Mouse (Mus musculus): ENCODE measurements around the gene Dcxr. TPM values are rescaled to one million over a fixed set of nuclear protein-coding genes. Genes with fewer than 3 reads are reported as not detected.

Dcxr gene
- polyA plus RNA-seq, 1 experiment from 2014 or later: 23.2 TPM

DNA sequence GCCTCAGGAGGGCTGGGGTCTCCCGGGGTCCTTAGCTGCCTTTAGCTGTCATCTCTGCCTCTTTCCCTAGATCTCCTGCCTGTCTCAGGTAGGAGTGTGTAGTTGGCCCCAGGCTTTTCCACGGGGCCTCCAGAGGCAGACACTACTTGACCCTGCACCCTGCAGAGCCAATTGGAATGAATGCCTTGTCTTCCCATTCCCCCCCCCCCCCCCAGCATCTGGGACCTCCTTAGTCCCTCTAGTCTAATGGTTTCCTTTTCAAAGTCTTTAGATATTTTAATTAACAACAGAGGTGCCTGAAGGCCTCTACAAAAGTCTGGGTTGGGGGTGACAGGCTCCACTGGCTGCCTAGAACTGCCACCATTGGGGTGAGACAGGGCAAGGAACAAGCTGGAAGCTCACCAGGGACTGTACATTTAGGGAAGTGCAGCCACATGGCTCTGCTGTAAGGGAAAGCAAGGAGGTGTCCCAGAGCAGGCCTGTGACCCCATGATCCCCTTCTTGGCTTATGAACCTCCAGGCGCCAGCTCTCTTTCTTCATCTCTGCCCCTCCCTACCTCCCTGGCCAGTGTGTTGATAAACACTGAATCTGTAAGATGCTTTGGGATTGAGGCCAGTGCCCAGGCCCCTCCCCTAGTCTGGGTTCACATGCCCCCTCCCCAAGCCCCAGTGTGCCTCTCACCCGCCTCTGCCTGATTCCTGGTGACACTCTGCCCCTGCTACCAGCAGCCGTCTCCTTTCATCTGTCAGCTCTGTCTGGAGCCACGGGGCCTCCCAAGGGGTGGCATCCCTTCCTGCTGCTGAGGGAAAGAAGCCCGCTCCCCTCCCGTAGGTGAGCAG, 22.4 kb downstream of the Dcxr start:
- no peaks in the 10 kb centered on the region for H3K9me3 ChIP-seq (ENCODE audit: control insufficient read depth, low read length)
- H3K4me3 ChIP-seq (ENCODE audit: low read length): no peak overlapping the region
- peak overlapping the region; percentile 34; the same call in 1 of the 2 replicates for H3K9ac ChIP-seq (ENCODE audit: low read depth, low read length)
- H3K4me1 ChIP-seq (ENCODE audit: control insufficient read depth, insufficient read depth, low read length): peaks cover 44% of the 10 kb centered on the region
- peaks cover 21% of the 10 kb centered on the region for H3K36me3 ChIP-seq (ENCODE audit: control insufficient read depth, insufficient read depth, low read length)
- 18% methylated on average over 8 of the region's 8 CpGs for WGBS
- ATAC-seq (ENCODE audit: low FRiP score, low TSS enrichment): peak; percentile 71
- no peaks in the 10 kb centered on the region for H3K27me3 ChIP-seq (ENCODE audit: control insufficient read depth, insufficient read depth, low read length)
- peak overlapping the region; percentile 65; the same call in 1 of the 2 replicates for H3K27ac ChIP-seq (ENCODE audit: low read depth, low read length)
- H3K4me2 ChIP-seq (replicated peaks; ENCODE audit: low read depth, low read length): no peak overlapping the region

DNA sequence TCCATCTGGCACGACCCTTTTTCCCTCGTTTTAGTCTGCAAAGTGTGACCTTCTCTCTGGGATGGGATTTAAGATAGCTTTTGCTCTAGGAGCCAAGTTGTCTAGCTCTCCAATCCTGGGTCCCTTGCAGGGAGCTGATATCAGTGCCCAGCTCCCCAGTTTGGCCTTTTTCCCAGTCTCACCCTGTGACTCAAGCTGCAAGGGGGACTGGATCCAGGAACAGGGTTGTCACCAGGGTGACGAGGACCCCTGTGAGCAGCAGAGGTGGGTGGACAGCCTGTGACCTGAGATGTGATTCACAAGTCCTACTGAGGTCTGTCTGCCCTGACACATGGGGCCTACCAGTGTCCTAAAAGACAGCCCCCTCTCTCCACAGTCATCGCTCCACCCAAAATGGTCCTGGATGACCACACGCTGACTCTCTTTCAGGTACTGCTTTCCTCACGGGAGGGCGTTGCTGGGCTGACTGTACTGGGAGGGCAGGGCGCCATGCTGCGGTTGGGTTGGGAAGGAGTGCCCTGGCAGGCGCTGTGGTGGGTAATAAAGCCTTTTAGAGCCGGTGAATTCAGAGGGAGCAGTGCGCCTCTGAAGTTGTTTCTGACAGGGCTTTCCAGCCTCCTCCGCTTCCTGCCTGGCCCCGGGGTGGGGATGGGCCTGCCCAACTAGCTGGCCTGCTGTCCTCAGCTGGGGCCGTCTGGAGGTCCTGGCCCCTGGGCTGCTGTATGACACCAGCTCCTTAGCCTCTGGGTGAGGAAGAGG, 23.2 kb downstream of the Dcxr start:
- Histone ChIP-seq H3K27ac (ENCODE audit: low read depth, low read length) (peak overlapping the region; percentile 56; the same call in 1 of the 2 replicates), H3K27me3 (ENCODE audit: control insufficient read depth, insufficient read depth, low read length) (no peaks in the 10 kb centered on the region), H3K9me3 (ENCODE audit: control insufficient read depth, low read length) (no peaks in the 10 kb centered on the region), H3K4me2 (replicated peaks; ENCODE audit: low read depth, low read length) (no peak overlapping the region), H3K36me3 (ENCODE audit: control insufficient read depth, insufficient read depth, low read length) (peaks cover 20% of the 10 kb centered on the region), H3K9ac (ENCODE audit: low read depth, low read length) (peak overlapping the region; percentile 34; the same call in 1 of the 2 replicates), H3K4me1 (ENCODE audit: control insufficient read depth, insufficient read depth, low read length) (peaks cover 44% of the 10 kb centered on the region), H3K4me3 (ENCODE audit: low read length) (no peak overlapping the region)
- ATAC-seq (ENCODE audit: low FRiP score, low TSS enrichment): no peak
- WGBS: 32% methylated on average over 15 of the region's 15 CpGs

DNA sequence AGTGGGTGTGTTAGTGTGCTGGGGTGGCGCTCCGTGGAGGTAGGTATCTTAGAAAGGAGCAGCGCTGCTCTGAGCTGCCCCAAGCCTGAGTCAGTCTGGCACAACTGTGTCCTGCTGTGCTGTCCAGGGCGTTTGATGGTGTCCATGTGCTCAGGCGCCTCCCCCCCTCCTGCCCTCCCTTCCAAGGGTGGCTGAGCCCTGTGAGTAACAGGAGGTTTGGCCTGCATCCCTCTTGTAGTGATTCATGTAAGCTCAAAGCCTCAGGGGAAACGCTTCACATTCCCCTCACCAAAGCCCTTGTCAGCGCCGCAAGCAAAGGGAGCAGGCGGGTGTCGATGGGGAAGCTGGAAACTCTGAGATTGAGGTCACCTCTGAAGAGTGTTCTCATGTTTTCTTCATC, 29.3 kb downstream of the Dcxr start:
- peak overlapping the region; percentile 62 for H3K27ac ChIP-seq (ENCODE audit: low read depth, low read length)
- peaks cover 24% of the 10 kb centered on the region for H3K36me3 ChIP-seq (ENCODE audit: control insufficient read depth, insufficient read depth, low read length)
- no peaks in the 10 kb centered on the region for H3K9me3 ChIP-seq (ENCODE audit: control insufficient read depth, low read length)
- 0 out of 2 replicates have a peak overlapping the region, but pooled peaks have one; percentile 25 for H3K9ac ChIP-seq (ENCODE audit: low read depth, low read length)
- no peaks in the 10 kb centered on the region for H3K27me3 ChIP-seq (ENCODE audit: control insufficient read depth, insufficient read depth, low read length)
- peak; percentile 18; the same call in 1 of the 2 replicates for ATAC-seq (ENCODE audit: low FRiP score, low TSS enrichment)
- WGBS: 28% methylated on average over 10 of the region's 10 CpGs
- H3K4me1 ChIP-seq (ENCODE audit: control insufficient read depth, insufficient read depth, low read length): peaks cover 40% of the 10 kb centered on the region
- no peak overlapping the region for H3K4me2 ChIP-seq (replicated peaks; ENCODE audit: low read depth, low read length)
- no peak overlapping the region for H3K4me3 ChIP-seq (ENCODE audit: low read length)

DNA sequence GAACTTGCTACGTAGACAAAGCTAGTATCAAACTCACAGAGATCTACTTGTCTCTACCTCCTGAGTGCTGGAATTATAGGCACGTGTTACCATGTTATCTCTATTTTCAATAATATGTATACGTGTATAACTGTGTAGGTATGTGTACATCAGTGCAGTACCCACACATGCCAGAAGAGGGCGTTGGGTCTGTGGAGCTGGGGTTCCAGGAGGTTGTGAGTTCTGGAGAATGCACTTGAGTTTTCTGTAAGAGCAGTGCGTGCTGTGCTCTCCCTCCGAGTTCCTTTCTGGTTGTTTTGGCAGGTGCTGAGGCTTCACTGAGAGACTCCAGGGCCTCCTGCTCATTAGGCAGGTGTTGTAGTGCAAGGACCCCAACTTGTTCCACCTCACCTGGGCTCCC, 30.5 kb downstream of the Dcxr start:
- peak overlapping the region; percentile 33; the same call in 1 of the 2 replicates for H3K27ac ChIP-seq (ENCODE audit: low read depth, low read length)
- no peaks in the 10 kb centered on the region for H3K9me3 ChIP-seq (ENCODE audit: control insufficient read depth, low read length)
- H3K4me1 ChIP-seq (ENCODE audit: control insufficient read depth, insufficient read depth, low read length): peaks cover 40% of the 10 kb centered on the region
- no peak overlapping the region for H3K4me3 ChIP-seq (ENCODE audit: low read length)
- H3K36me3 ChIP-seq (ENCODE audit: control insufficient read depth, insufficient read depth, low read length): peaks cover 17% of the 10 kb centered on the region
- H3K9ac ChIP-seq (ENCODE audit: low read depth, low read length): no peak overlapping the region
- no peak for ATAC-seq (ENCODE audit: low FRiP score, low TSS enrichment)
- no peaks in the 10 kb centered on the region for H3K27me3 ChIP-seq (ENCODE audit: control insufficient read depth, insufficient read depth, low read length)
- no peak overlapping the region for H3K4me2 ChIP-seq (replicated peaks; ENCODE audit: low read depth, low read length)
- WGBS: 88% methylated on average over 6 of the region's 6 CpGs

DNA sequence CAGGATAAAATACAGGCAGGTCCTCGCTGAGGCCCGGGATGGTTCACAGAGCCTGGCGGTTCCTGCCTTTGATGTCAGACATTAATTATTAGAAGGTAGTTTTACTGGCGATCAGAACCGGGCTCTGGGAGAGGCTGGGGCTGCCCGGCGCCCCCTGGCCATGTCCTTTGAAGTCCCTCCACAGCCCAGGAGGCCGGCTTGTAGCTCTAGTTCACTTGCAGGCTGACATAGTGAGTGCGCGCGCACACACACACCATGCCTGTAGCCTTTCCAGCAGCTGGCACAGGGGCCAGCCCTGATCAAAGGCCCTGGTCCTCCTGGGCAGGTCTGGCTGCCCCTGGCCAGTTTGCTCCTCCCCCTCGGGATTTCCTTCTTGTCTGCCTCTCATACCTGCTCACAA, 31.4 kb downstream of the Dcxr start:
- 13% methylated on average over 12 of the region's 12 CpGs for WGBS
- peak overlapping the region; percentile 33; the same call in 1 of the 2 replicates for H3K27ac ChIP-seq (ENCODE audit: low read depth, low read length)

DNA sequence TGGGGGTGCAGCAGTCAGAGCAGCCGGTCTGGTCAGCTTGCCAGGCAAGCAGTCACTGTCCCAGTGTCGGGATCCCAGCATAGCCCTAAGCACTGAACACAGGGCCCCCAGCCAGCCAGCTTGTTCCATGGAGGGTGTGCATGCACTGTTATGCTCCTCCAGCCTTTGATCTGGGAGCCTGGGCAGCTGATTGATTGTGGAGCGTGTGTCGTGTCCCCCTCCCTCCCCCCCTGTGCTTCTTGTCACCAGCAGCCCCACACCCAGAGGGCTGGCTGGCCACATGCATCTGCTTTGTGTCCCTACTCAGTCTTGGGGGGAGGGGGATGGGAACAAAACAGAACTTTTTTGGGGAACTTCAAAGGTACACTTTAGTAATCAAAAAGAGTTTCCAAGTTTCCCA, 31.9 kb downstream of the Dcxr start:
- Histone ChIP-seq H3K9ac (ENCODE audit: low read depth, low read length) (no peak overlapping the region), H3K27me3 (ENCODE audit: control insufficient read depth, insufficient read depth, low read length) (no peaks in the 10 kb centered on the region), H3K4me3 (ENCODE audit: low read length) (no peak overlapping the region), H3K9me3 (ENCODE audit: control insufficient read depth, low read length) (no peaks in the 10 kb centered on the region), H3K36me3 (ENCODE audit: control insufficient read depth, insufficient read depth, low read length) (peaks cover 16% of the 10 kb centered on the region; the same call in 1 of the 2 replicates), H3K27ac (ENCODE audit: low read depth, low read length) (peak overlapping the region; percentile 33; the same call in 1 of the 2 replicates), H3K4me2 (replicated peaks; ENCODE audit: low read depth, low read length) (no peak overlapping the region), H3K4me1 (ENCODE audit: control insufficient read depth, insufficient read depth, low read length) (peaks cover 40% of the 10 kb centered on the region)
- 6% methylated on average over 4 of the region's 4 CpGs for WGBS
- peak; percentile 70 for ATAC-seq (ENCODE audit: low FRiP score, low TSS enrichment)

More for the DNA sequence above, 31.4 kb downstream of the Dcxr start:
- no peak overlapping the region for H3K9ac ChIP-seq (ENCODE audit: low read depth, low read length)
- H3K4me2 ChIP-seq (replicated peaks; ENCODE audit: low read depth, low read length): no peak overlapping the region
- H3K27me3 ChIP-seq (ENCODE audit: control insufficient read depth, insufficient read depth, low read length): no peaks in the 10 kb centered on the region
- no peaks in the 10 kb centered on the region for H3K9me3 ChIP-seq (ENCODE audit: control insufficient read depth, low read length)
- peaks cover 40% of the 10 kb centered on the region for H3K4me1 ChIP-seq (ENCODE audit: control insufficient read depth, insufficient read depth, low read length)
- H3K36me3 ChIP-seq (ENCODE audit: control insufficient read depth, insufficient read depth, low read length): peaks cover 12% of the 10 kb centered on the region; the same call in 1 of the 2 replicates
- ATAC-seq (ENCODE audit: low FRiP score, low TSS enrichment): peak; percentile 87
- H3K4me3 ChIP-seq (ENCODE audit: low read length): no peak overlapping the region

DNA sequence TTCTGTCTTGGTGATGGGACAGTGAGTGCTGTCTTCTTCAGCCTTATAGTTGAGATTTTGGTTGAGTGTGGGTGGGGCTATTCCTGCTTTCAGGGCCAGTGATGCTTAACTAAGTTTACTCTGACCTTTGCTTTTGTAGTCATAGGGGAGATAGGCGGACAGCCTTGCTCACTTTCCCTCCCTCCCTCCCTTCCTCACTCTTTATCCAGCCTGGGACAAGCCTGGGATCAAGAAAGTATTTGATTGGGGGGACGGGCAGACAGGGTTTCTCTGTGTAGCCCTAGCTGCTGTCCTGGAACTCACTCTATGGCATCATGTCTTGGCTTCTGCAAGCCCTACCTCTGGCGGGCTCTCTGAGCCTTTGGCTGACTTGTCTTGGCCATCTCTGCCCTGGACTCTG, 33.6 kb downstream of the Dcxr start:
- Histone ChIP-seq H3K4me3 (ENCODE audit: low read length) (no peak overlapping the region), H3K4me1 (ENCODE audit: control insufficient read depth, insufficient read depth, low read length) (peaks cover 39% of the 10 kb centered on the region), H3K36me3 (ENCODE audit: control insufficient read depth, insufficient read depth, low read length) (peaks cover 24% of the 10 kb centered on the region), H3K27ac (ENCODE audit: low read depth, low read length) (no peak overlapping the region), H3K4me2 (replicated peaks; ENCODE audit: low read depth, low read length) (no peak overlapping the region), H3K9me3 (ENCODE audit: control insufficient read depth, low read length) (no peaks in the 10 kb centered on the region), H3K9ac (ENCODE audit: low read depth, low read length) (no peak overlapping the region), H3K27me3 (ENCODE audit: control insufficient read depth, insufficient read depth, low read length) (no peaks in the 10 kb centered on the region)
- WGBS: 77% methylated on average over 3 of the region's 3 CpGs
- ATAC-seq (ENCODE audit: low FRiP score, low TSS enrichment): no peak

DNA sequence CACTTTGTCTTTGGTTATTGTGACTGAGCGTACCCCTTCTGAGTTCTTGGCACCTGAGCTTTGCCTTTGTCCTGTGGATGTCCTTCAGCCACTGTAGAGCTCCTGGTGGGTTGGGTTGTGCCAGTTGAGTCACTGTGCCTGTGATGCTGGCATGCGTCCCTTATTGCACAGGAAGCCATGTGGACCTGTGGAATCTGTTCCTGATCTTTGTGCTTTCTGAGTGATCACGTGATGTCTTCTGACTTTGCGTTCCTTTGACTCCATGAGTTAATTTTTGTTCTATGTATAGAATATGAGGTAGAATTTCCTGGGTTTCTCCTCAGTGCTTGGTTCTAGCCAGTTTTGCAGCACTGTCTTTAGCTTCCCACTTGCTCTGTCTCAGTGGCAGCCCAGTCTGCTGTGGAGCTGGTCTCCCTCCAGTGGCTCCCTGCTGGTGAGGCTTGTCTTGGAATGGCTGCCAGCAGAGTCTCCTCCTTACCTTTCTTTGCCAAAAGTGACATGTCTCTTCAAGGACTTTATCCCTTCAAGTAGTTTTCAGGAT, 34.5 kb downstream of the Dcxr start:
- 92% methylated on average over 4 of the region's 4 CpGs for WGBS
- peaks cover 29% of the 10 kb centered on the region for H3K36me3 ChIP-seq (ENCODE audit: control insufficient read depth, insufficient read depth, low read length)

More for the DNA sequence above, 34.5 kb downstream of the Dcxr start:
- Histone ChIP-seq H3K9me3 (ENCODE audit: control insufficient read depth, low read length) (no peaks in the 10 kb centered on the region), H3K27me3 (ENCODE audit: control insufficient read depth, insufficient read depth, low read length) (no peaks in the 10 kb centered on the region), H3K9ac (ENCODE audit: low read depth, low read length) (no peak overlapping the region), H3K4me1 (ENCODE audit: control insufficient read depth, insufficient read depth, low read length) (peaks cover 30% of the 10 kb centered on the region), H3K4me3 (ENCODE audit: low read length) (no peak overlapping the region), H3K4me2 (replicated peaks; ENCODE audit: low read depth, low read length) (no peak overlapping the region), H3K27ac (ENCODE audit: low read depth, low read length) (no peak overlapping the region)
- no peak for ATAC-seq (ENCODE audit: low FRiP score, low TSS enrichment)

All from kidney, embryonic 14.5 days (tissue).